Mouse (Mus musculus): ENCODE measurements around the gene Bcl7c.

- no peak for TF ChIP-seq CTCF (IDR thresholded peaks at IDR 0.05; ENCODE audit: insufficient read depth, low read depth, low read length)
- TF ChIP-seq POLR2A (IDR thresholded peaks at IDR 0.05; ENCODE audit: insufficient read depth, low read depth, low read length), result no peak
These were observed 80.1 kb downstream of the Bcl7c start for GRCm38 (mm10) chr7:127628646-127629045.
